Mouse (Mus musculus): ENCODE measurements around the gene Tmem145. TPM values are rescaled to one million over a fixed set of nuclear protein-coding genes. Genes with fewer than 3 reads are reported as not detected.

The Tmem145 gene
- polyA plus RNA-seq, 1 experiment from 2014 or later, result 2.1 TPM

DNA sequence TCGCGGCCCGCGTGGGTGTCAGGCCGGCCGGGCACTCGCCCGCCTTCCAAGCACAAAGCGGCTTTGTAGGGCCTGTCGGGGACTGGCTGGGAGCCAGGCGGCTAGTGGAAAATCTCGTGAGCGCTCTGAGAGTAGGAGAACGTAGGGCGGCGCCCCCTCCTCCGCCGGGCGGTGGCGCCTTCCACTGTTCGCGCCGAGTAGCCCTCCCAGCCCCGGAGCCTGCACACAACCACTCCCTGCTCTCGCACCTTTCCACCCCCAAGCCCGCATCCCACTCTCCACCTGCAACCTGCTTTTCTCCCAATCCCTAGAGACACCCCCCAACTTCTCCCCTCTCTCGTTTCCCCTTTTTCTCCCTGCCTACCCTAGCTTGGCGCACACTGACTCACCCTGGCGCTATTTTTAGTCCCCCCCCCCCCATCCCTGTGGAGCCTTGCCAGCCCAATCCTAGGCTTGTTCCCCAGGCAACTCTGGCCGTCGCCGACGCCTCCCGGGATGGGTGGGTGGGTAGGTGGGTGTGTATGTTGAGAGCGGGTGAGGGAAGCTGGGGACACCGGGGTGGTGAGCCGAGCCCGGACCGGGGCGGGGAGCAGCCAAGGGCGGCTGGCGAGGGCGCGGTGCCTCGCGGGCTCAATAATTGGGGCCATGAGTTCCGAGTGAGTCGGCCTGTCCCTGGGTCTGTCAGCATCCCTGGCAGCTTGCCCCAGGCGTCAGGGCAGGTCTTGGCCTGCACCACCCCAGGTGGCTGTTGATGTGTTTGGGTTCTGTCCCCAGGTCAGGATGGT is 26.6 kb upstream of the Tmem145 start:
- H3K4me3 ChIP-seq, result peak overlapping the region; percentile 86
- H3K4me1 ChIP-seq, result peaks cover 82% of the 10 kb centered on the region
- DNase-seq (ENCODE audit: low spot score), result peak; percentile 89
- under 1% methylated on average over 49 of the region's 49 CpGs for WGBS
- H3K36me3 ChIP-seq, result peaks cover under 1% of the 10 kb centered on the region; the same call in 1 of the 2 replicates
- no peaks in the 10 kb centered on the region for H3K27me3 ChIP-seq (ENCODE audit: low read depth, poor library complexity, severe bottlenecking)
- H3K27ac ChIP-seq (replicated peaks), result peak overlapping the region; percentile 97
- no peaks in the 10 kb centered on the region for H3K9me3 ChIP-seq (replicated peaks)

DNA sequence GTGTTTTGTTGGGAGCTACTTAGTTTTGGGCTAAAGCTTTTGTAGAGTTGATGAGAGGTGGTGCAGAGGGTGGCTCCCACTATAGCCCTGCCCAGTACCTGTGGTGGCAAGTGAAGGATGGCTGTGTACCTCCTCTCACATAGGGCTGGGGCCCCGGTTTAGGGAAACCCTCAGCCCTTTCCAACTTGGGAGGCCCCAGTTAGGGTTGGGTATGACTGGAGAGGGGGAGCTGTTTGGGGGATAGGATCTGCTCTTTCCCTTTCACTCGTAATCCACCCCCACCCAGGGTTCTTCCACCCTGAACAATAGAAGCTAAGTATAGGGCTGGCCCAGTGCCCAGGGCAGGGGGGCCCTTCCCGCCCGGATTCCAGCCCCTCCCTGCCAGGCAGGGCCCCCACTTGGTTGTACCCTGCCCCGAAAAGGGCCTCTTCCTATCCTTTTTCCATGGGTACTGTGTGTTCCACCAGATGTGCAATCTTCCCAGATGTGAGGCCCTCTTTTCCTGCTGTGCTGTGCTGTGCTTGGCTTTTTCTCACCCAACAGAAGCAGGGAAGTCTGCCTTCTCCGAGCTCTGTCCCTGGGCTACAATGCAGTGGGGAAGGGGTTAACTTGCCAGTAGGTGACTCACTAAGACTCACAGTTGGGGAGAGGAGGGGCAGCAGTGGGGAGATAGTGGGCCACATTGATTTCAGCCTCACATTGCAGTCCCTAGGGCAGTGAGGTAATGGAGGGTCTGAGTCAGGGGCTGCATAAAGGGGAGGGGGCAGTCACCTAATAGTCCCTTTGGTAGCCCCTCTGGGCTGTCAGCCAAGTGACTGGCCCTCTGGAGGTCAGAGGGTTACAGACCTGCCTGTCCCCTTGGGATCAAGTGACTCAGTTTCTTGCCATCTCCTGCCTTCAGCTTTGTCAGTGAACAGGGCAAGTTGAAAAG is 25.8 kb upstream of the Tmem145 start:
- H3K9me3 ChIP-seq (replicated peaks), result no peaks in the 10 kb centered on the region
- WGBS, result 5% methylated on average over 6 of the region's 6 CpGs
- H3K27ac ChIP-seq (replicated peaks), result peak overlapping the region; percentile 97
- H3K36me3 ChIP-seq, result peaks cover 10% of the 10 kb centered on the region
- no peaks in the 10 kb centered on the region for H3K27me3 ChIP-seq (ENCODE audit: low read depth, poor library complexity, severe bottlenecking)
- H3K4me1 ChIP-seq, result peaks cover 83% of the 10 kb centered on the region
- DNase-seq (ENCODE audit: low spot score), result peak; percentile 35
- H3K4me3 ChIP-seq, result peak overlapping the region; percentile 86

DNA sequence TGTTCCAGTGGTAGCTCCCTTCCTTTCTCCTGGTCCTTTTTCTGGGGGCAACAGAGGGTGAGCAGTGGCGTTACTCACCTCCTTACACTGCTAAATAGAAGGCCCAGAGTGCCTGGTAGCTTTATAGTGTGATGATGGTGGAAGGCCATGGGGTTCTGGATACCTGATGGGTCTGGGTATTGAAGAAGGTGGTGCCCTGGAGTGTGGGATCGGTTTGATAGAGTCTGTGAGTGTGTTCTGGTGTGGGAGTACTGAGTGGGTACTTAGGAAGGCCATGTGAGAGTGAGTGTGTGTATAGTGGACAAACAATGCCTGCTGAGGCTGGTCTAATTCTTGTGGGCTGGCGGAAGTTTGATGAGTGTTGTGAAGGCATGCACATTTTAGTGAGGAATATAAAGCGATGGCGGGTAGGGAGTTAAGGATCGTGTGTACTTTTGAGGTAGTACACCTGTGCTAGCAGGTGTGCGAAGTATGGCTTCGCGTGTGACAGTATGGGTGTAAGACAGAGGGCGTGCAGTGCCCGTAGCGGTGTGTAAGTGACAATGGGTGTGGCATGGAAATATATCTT is 24.7 kb upstream of the Tmem145 start:
- H3K4me1 ChIP-seq, result peaks cover 75% of the 10 kb centered on the region
- no peaks in the 10 kb centered on the region for H3K9me3 ChIP-seq (replicated peaks)
- 27% methylated on average over 12 of the region's 12 CpGs for WGBS
- peak overlapping the region; percentile 86 for H3K4me3 ChIP-seq
- peaks cover 21% of the 10 kb centered on the region for H3K36me3 ChIP-seq
- H3K27ac ChIP-seq (replicated peaks), result peak overlapping the region; percentile 97
- DNase-seq (ENCODE audit: low spot score), result no peak
- no peaks in the 10 kb centered on the region for H3K27me3 ChIP-seq (ENCODE audit: low read depth, poor library complexity, severe bottlenecking)

DNA sequence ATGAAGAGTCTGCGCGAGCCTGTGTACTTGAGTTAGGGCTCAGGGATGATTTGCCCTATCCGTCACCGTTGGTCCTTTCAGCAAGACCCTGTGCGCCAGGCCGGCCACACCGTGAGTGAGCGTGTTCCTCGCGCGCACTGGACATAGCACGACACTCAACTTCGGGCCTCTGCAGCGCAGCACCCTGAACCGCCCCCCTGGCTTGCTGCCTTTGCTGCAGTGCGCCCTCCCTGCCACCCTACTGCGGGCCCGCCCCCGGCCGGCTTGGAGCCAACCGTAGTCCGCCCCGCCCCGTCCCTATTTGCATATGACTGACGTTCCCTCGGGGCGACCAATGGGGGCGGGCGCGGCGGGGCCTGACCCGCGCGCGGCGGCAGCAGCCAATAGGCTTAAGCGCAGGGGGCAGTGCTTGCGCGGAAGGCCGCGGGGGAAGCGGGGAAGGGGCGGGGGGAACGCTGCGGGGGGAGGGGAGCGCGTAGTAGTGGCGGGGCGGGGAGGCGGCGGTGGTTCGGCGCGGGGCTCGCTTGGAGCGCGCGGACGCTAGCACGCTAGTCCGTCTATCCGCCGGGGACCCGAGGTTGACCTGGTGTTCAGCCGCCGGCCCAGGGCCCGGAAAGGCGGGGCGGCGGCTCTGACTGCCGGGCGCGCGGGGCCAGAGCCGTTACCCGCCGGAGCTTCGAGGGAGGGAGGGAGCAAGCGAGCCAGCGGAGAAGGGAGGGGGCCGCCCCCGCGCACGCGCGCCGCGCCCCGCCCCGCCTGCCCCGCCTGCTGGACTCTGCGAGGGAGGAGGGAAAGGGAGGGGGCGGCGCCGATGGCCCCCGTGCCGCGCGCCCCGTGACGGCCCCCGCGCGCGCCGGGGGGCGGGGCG is 23.9 kb upstream of the Tmem145 start:
- 1% methylated on average over 74 of the region's 108 CpGs for WGBS
- H3K36me3 ChIP-seq, result peaks cover 28% of the 10 kb centered on the region
- peak overlapping the region; percentile 86 for H3K4me3 ChIP-seq
- no peaks in the 10 kb centered on the region for H3K27me3 ChIP-seq (ENCODE audit: low read depth, poor library complexity, severe bottlenecking)
- H3K4me1 ChIP-seq, result peaks cover 74% of the 10 kb centered on the region
- peak overlapping the region; percentile 97 for H3K27ac ChIP-seq (replicated peaks)
- peak; percentile 97 for DNase-seq (ENCODE audit: low spot score)
- H3K9me3 ChIP-seq (replicated peaks), result no peaks in the 10 kb centered on the region

DNA sequence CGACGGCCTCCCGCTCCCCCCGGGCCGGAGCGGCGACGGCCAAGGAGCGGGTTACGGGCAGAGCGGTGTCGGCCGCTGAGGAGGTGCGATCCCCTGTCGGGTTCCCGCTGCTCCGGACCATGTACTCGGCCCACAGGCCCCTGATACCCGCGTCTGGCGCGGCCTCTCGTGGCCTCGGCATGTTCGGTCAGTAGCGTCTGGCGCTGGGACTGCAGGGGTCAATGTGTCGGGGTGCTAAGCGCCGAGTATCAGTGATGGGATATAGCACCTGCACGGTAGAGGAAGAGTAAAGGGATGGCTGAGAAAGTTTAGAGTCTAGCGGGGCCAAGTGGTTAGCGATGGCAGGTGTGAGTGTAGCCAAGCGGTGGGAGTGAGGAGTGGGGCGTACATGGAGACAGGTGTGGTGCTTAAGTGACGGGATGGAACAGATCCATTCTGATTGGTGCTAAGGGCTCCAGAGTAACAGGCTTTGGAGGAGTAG is 23.1 kb upstream of the Tmem145 start:
- Histone ChIP-seq H3K4me3 (peak overlapping the region; percentile 86), H3K27me3 (ENCODE audit: low read depth, poor library complexity, severe bottlenecking) (no peaks in the 10 kb centered on the region), H3K9me3 (replicated peaks) (no peaks in the 10 kb centered on the region), H3K36me3 (peaks cover 36% of the 10 kb centered on the region), H3K4me1 (peaks cover 67% of the 10 kb centered on the region), H3K27ac (replicated peaks) (peak overlapping the region; percentile 97)
- DNase-seq (ENCODE audit: low spot score), result peak; percentile 75
- WGBS, result 1% methylated on average over 32 of the region's 36 CpGs

DNA sequence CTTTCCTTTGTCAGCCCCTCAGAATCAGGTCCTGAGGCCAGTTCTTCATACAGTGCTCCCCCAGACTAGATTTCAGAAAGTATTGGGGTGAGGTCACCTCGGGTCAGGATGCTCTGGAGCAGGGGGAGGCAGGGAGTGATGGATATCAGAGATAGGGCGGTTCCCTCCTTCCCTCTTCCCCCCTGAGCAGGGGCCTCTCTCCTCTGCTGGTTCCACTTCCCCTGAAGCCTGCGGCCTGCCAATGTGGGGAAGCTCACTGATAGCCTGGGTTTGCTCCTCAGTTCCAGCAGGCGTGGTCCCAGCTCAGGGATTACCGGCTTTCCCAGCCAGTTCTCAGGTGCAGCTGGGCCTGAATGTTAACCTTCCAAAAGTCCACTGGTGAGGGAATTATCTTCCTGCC is 22.3 kb upstream of the Tmem145 start:
- Histone ChIP-seq H3K4me1 (peaks cover 59% of the 10 kb centered on the region), H3K36me3 (peaks cover 45% of the 10 kb centered on the region), H3K9me3 (replicated peaks) (no peaks in the 10 kb centered on the region), H3K4me3 (peak overlapping the region; percentile 86), H3K27me3 (ENCODE audit: low read depth, poor library complexity, severe bottlenecking) (no peaks in the 10 kb centered on the region), H3K27ac (replicated peaks) (peak overlapping the region; percentile 97)
- no peak for DNase-seq (ENCODE audit: low spot score)
- 42% methylated on average over 5 of the region's 5 CpGs for WGBS

DNA sequence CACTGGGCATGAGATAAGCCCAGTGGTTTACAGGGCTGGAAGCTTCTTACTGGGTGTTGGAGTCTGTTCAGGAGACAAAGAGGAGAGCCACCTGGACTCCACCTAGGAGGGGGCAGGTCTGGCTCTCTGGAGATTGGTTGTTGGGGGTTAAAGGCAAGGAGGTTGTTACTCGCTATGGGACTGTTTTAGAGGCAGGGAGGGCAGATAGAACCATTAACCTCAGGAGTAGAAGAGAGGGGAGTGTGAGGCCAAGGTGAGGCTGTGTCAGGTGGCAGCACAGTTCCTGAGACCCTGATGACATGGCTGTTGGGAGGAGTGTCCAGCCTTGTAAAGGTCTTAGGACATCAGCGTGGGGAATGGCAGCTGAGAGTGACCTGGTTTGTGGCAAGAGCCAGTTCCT is 21.7 kb upstream of the Tmem145 start:
- H3K27ac ChIP-seq (replicated peaks), result peak overlapping the region; percentile 97; the same call in 1 of the 2 replicates

DNA sequence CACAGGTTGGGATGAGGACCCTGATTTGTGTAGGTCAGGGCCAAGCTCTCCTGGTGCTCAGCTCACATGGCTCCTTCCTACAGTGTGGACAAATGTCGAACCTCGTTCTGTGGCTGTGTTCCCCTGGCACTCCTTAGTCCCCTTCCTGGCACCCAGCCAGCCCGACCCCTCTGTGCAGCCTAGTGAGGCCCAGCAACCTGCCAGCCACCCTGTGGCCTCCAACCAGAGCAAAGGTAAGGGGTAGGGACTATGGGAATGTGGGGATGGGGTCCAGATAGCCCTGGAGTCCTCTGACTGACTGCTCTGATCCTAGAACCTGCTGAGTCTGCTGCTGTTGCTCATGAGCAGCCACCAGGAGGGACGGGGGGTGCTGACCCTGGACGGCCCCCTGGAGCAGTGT is 21.1 kb upstream of the Tmem145 start:
- peaks cover 56% of the 10 kb centered on the region for H3K36me3 ChIP-seq
- DNase-seq (ENCODE audit: low spot score), result no peak
- peak overlapping the region; percentile 29 for H3K4me3 ChIP-seq
- peaks cover 48% of the 10 kb centered on the region for H3K4me1 ChIP-seq
- H3K27me3 ChIP-seq (ENCODE audit: low read depth, poor library complexity, severe bottlenecking), result no peaks in the 10 kb centered on the region
- H3K27ac ChIP-seq (replicated peaks), result no peak overlapping the region
- H3K9me3 ChIP-seq (replicated peaks), result peaks cover 9% of the 10 kb centered on the region; the same call in 1 of the 2 replicates
- 91% methylated on average over 5 of the region's 5 CpGs for WGBS

More for the DNA sequence above, 21.7 kb upstream of the Tmem145 start:
- H3K36me3 ChIP-seq, result peaks cover 50% of the 10 kb centered on the region
- WGBS, result 91% methylated on average over 2 of the region's 2 CpGs
- DNase-seq (ENCODE audit: low spot score), result no peak
- H3K4me1 ChIP-seq, result peaks cover 54% of the 10 kb centered on the region
- peak overlapping the region; percentile 86 for H3K4me3 ChIP-seq
- H3K9me3 ChIP-seq (replicated peaks), result peaks cover 4% of the 10 kb centered on the region; the same call in 1 of the 2 replicates
- H3K27me3 ChIP-seq (ENCODE audit: low read depth, poor library complexity, severe bottlenecking), result no peaks in the 10 kb centered on the region

DNA sequence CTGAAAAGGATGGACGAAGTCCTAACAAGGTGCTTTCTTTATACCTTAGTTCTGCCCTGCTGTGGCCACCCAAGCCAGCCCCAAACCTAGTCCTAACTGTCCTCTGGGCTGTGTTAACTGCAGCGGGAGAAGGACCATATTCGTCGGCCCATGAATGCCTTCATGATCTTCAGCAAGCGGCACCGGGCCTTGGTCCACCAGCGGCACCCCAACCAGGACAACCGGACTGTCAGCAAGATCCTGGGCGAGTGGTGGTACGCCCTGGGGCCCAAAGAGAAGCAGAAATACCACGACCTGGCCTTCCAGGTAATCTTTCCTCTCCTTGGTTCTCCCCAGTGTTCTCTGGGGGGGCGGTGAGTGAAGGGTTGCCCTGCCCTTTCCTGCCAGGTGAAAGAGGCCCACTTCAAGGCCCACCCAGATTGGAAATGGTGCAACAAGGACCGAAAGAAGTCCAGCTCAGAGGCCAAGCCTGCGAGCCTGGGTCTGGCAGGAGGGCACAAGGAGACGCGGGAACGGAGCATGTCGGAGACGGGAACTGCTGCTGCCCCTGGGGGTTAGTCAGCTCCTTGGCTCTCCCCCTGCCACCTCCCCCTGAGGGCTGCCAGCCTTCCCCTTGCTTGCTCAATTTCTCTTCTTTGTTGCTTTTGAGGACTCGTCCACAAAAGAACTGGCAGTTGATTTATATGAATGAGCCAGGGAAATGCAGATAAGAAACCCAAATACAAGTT is 20.2 kb upstream of the Tmem145 start:
- 94% methylated on average over 20 of the region's 20 CpGs for WGBS
- Histone ChIP-seq H3K36me3 (peaks cover 65% of the 10 kb centered on the region), H3K4me1 (peaks cover 39% of the 10 kb centered on the region), H3K27me3 (ENCODE audit: low read depth, poor library complexity, severe bottlenecking) (no peaks in the 10 kb centered on the region), H3K27ac (replicated peaks) (no peak overlapping the region; the same call in 1 of the 2 replicates), H3K9me3 (replicated peaks) (peaks cover 11% of the 10 kb centered on the region; the same call in 1 of the 2 replicates), H3K4me3 (0 out of 2 replicates have a peak overlapping the region, but pooled peaks have one; percentile 29)
- no peak for DNase-seq (ENCODE audit: low spot score)

DNA sequence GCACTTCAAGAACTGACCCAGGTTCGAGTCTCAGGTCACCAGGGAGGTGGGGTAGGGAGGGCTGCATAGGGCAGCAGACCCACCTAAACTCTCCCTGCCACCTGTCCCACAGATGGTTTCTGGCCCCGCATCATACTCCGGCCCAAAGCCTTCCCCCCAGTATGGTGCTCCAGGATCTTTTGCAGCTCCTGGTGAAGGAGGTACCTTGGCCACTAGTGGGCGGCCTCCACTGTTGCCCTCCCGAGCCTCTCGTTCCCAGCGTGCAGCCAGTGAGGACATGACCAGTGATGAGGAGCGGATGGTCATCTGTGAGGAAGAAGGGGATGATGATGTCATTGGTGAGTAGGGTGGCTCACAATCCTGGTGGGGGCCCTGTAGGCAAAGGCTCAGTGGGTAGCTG is 18.9 kb upstream of the Tmem145 start:
- DNase-seq (ENCODE audit: low spot score), result no peak
- Histone ChIP-seq H3K36me3 (peaks cover 78% of the 10 kb centered on the region), H3K27ac (replicated peaks) (no peak overlapping the region), H3K9me3 (replicated peaks) (peaks cover 11% of the 10 kb centered on the region; the same call in 1 of the 2 replicates), H3K4me3 (no peak overlapping the region), H3K4me1 (peaks cover 29% of the 10 kb centered on the region), H3K27me3 (ENCODE audit: low read depth, poor library complexity, severe bottlenecking) (no peaks in the 10 kb centered on the region)
- WGBS, result 81% methylated on average over 8 of the region's 8 CpGs

DNA sequence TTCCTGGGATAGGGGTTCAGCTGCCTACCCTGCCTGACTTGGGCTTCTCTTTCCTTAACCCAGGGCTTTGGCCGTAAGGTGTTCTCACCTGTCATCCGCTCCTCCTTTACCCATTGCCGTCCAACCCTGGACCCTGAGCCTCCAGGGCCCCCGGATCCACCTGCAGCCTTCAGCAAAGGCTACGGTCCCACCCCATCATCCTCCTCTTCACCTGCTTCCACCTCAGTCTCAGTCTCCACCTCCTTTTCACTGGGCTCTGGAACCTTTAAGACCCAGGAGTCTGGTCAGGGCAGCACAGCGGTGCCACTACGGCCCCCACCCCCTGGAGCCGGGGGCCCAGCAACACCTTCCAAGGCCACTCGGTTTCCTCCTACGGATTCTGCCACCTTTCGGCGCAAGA is 17.9 kb upstream of the Tmem145 start:
- no peaks in the 10 kb centered on the region for H3K27me3 ChIP-seq (ENCODE audit: low read depth, poor library complexity, severe bottlenecking)
- H3K27ac ChIP-seq (replicated peaks), result no peak overlapping the region
- peaks cover 28% of the 10 kb centered on the region for H3K4me1 ChIP-seq
- DNase-seq (ENCODE audit: low spot score), result no peak
- WGBS, result 95% methylated on average over 12 of the region's 12 CpGs
- no peak overlapping the region for H3K4me3 ChIP-seq
- peaks cover 11% of the 10 kb centered on the region; the same call in 1 of the 2 replicates for H3K9me3 ChIP-seq (replicated peaks)
- peaks cover 88% of the 10 kb centered on the region for H3K36me3 ChIP-seq

Measured in midbrain, embryonic 10.5 days (tissue).